Mouse (Mus musculus): ENCODE measurements at regions not wholly inside any gene's neighbourhood (a gene's known extent, or its start where the extent isn't known, plus 50 kb on each side); places are given as distances from the start of the nearest gene placed in this dataset.

DNA sequence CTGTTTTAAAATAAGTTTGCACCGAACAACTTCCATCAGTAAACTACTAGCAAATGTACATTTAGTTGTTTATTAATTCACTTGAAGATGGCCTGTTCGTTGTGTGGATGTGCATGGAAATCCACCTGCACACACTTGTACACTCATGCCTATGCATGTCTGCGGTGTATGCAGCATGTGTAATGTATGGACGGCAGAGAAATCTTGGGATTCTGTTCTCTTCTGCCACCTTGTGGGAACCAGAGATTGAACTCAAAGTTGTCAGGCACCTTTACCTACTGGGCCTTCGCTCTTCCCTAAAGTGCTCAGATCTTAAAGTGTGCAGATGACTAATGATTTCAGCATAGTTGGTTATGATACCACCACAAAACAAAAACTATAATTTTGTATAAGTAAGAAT lies 137.4 kb downstream of the Kitl start:
- DNase-seq, result no peak
- intact Hi-C loops (cut with DNase I), result loop anchor here (5.0 kb wide), 1 partner anchor 511 kb away; no protein-coding TSS in a partner anchor

DNA sequence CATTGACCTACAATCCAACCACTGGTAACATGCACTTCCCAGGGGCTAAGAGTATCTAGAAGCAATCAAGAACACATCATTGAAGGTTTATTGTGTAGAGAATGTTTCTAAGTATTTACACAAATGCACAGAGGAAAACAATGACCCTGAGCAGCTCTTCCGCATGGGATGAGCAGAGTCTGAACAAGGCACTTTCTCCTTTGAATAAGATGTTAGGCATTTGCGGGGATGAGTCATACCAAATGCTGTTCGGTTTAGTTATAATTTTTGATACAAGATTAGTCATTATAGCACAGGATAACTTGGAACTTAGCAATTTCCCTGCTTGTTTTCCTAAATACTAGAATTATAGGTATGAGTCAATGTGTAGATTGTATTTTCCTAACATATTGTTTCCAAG lies 137.9 kb downstream of the Kitl start:
- intact Hi-C loops (cut with DNase I), result loop anchor here (5.0 kb wide), 1 partner anchor 511 kb away; no protein-coding TSS in a partner anchor
- DNase-seq, result no peak

DNA sequence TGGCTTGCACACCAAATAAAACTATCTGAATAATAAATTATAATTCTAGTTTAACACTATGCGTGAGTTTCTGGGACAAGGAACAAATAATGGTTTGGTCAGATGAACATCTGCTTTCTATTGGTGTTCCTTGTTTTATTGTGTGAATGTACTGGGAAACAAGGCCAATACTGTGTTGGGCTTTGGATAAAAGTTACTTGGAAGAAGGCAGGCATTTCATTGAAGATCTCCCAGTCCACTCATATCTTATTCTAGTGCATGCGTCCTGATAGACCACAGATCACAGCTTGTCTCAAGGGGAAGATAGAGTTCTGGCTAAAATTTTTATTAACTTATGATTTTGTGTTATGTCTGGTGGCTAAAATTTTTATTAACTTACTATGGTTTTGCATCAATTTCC lies 140.1 kb downstream of the Kitl start:
- no peak for DNase-seq
- intact Hi-C loops (cut with DNase I), result no loop called here

DNA sequence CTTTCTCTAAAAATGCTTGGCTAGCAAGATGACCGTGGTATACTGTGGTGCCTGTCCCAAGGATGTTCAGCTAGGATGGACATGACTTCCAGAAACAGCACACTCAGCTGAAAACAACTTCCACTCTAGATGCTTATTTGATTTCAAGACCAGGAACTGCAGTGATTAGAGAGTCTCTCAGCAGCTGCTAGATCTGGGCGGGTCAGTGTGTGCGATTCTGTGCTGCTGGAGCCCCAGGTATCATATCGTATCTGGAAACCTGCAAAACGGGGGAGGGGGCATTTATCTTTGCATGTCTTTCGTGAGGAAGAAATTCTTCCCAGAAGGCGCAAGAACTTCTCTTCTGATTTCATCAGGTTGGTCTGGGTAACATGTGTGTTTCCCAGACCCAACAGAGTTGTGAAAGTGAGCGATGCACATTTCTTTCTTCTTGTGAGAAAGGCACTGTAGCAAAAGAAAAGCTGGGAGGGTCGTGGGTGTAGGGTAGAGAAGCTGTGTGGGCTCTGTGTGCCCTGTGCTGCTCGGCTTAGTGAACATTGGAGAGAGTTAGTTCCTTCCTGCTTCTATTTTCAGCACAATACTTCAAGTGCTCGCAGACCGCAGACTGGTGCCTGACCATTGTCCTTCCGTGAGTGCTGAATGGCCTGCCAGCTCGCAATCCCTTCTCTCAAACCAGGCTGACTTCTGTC lies 144.6 kb downstream of the Kitl start:
- peak; percentile 27 to 54 for DNase-seq
- intact Hi-C loops (cut with DNase I), result loop anchor here (2.0 to 10.0 kb wide), 4 partner anchors 143 to 483 kb away; partner anchors contain the start of gene Csl

DNA sequence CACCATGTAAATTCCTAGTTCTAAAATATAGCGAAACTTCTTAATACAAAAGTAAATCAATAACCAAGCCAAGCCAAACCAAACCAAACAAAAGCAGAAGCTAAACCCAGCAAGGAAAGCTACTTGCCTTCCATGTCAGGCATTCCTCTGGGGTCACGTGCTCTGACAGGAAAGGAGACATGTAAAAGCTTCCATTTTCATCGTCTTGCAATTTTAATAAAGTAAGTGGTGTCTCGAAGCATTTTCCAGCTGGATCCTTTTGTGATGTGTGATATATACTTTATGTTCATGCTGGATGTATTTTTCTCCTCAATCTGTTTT lies 145.1 kb downstream of the Kitl start:
- intact Hi-C loops (cut with DNase I), result loop anchor here (2.0 to 10.0 kb wide), 4 partner anchors 144 to 483 kb away; partner anchors contain the start of gene Csl
- no peak for DNase-seq

DNA sequence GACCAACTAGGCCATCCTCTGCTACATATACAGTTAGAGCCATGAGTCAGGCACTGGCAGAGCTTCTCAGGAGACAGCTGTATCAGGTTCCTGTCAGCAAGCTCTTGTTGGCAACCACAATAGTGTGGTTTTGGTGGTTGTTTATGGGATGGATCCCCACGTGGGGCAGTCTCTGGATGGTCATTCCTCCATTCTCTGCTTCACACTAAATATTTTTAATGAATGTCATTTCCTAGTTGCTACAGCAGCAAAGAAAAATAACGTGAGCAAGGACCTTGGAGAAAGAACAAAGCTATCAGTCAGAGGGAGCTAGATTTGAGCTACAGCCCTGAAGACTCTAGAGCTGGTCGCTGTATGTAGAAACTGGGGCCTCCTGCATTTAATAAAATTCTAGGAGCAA lies 145.7 kb downstream of the Kitl start:
- intact Hi-C loops (cut with DNase I), result loop anchor here (2.0 to 10.0 kb wide), 4 partner anchors 144 to 484 kb away; partner anchors contain the start of gene Csl
- no peak for DNase-seq

DNA sequence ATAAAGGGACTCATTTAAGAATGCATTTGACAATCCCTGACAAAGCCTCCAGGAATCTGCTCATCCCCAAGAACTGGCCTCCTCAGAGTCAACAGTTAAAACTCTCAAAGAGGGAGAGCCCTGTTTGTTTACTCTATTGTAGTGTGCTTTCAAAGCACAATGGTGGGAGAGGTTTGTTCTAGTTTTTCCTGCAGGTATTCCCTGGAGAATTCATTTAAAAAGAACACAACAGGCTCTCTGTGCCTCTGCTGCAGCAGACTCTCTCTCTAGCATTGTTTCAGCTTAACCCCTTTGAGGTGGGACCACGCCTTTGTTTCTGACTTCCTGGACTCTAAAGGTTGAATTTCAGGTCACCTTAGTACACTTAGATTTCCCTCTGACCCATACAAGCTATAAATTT lies 149.1 kb downstream of the Kitl start:
- intact Hi-C loops (cut with DNase I), result loop anchor here (5.0 to 10.0 kb wide), 3 partner anchors 322 to 487 kb away; partner anchors contain the start of gene Csl
- no peak for DNase-seq

DNA sequence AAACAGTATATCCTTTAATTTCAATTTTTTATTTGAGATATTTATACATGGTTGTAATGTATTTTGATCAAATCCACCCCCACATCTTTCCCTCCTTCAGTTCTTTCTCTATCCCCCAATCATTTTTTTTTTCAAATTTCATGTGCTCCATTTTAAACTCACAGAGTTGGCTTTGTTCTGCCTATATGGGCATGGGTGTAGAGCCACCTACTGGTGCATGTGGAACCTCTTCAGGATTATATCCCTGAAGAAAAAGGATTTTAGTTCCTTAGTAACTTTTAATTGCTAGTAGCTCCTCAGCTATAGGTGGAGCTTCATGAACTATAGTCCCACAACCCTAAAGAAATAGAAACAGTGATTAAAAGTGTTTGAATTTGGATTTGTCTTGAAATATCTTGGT lies 155.4 kb downstream of the Kitl start:
- DNase-seq, result peak in 1 of 2 experiments; percentile 19
- intact Hi-C loops (cut with DNase I), result loop anchor here (1.0 to 5.0 kb wide), 2 partner anchors 69 to 530 kb away; no protein-coding TSS in a partner anchor

DNA sequence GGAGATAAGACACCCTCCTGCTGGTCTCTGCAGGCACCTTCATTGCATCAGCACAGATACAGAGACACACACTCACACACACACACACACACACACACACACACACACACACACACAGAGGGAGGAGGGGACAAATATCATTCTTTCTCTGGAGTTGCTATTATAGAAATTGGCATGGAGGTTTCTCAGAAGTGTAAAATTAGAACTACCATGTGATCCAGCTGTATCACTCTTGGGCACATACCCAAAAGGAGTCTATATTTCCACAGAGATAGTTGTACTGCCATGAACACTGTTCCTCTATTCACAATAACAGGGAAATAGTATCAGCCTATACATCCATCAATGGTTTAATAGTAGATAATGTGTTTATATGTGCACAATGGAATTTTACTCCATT lies 137.8 kb upstream of the Gm4301 start:
- intact Hi-C loops (cut with DNase I), result no loop called here

DNA sequence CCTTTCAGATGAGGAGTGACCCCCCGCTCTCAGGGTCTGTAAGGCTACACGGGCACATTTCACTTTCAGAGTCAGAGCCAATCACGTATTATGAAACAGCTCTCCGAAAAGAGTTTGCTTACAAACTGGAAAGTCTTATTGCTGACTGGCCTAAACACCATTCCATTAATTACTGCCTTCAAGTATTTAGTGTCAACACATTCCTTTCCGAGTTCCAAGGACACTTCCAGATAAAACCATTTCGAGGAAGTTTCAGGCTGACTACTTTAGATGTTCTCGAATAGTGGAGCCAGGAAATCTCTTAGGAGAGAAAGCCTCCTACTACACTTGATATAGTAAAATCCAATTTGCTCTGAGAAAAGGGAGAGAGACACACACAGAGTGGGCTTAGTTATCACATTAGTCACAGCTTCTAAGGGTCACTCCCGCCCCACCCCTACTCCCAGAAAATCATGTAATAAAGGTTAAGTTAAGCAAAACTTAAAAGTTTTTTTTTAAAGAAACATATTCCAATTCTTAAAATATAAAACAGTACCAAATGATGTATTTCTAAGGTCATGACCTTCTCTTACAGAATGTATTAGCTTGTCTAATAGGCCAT lies 136.3 kb upstream of the Gm4301 start:
- intact Hi-C loops (cut with DNase I), result no loop called here
- DNase-seq, result no peak

More for the DNA sequence above, 137.8 kb upstream of the Gm4301 start:
- no peak for DNase-seq

DNA sequence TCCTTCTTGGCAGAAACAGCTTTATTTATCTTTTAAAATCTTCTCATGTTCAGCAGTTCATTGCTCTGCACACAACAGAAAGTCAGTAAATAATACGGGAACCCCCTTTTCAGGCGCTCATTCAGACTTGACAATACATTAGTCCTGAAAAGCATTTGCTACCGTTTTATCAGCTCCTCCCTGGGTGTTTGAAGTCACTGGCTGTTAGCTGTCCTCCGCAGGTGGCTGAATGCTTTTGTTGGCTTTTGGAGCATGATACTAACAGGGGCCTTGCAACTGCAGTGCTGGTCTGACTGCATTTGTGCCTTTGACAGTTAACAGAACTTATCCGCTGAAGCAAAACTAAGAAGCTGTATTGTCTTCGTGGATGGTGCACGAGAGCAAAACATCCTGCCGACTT lies 135.0 kb upstream of the Gm4301 start:
- no peak for DNase-seq
- intact Hi-C loops (cut with DNase I), result no loop called here

DNA sequence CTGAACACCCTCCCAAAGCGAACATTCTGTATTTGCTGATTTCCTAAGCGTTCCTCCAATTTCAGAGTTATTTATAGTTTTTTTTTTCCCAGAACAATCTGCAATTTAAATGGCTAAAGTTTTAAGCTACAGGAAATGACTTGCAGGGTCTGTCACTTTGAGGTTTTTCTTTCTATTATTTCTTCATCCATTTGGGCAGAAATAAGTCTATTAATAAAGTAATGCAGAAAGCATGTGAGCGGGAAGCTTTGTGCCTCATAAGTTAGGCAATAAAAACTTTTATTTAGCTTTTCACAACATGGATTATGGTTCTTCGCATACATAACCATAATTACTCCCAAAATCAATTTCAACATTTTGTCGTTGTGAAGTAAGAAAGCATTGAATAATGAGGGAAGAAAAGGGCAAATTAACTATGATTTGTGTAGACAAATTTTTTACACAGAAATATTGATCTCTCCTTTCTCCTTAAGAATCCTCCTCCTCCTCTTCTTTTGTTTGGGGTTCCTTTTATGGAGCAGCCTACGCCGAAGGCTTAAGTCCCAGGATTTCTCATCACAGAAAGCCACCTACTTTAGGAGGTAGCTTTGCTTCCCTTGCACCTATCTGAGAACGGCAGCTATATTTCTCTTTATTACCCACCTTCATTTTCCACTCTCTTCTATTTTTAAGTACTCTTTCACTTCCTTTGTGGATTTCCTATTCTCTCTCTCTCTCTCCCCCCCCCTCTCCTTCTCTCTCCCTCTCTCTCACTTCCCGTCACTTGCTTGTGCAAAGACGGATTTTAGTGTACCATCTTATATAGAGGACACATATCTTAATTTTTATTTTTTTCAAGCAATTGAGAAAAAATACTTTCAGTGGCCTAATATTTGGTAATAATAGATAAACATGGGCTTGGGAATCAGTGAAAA lies 128.6 kb upstream of the Gm4301 start:
- no peak for DNase-seq
- intact Hi-C loops (cut with DNase I), result no loop called here

DNA sequence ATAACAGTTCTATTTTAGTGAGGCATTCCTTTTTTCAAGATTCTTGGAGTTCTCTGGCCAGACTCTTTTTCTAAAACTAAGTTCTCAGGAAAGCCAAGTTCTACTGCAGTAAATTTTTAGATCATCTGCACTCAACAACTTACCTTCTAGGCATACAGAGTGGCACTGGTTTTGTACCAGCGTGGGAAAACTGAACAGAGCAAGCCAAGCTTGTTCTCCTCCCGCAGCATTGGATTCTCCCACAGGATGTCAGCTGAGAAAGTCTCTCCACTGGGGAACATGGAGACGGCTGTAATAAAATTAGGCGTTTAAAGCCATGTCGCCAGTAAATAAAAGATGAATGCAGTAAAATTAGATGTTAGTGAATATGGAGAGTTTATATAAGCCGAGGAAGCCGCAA lies 124.8 kb upstream of the Gm4301 start:
- intact Hi-C loops (cut with DNase I), result no loop called here
- no peak for DNase-seq

DNA sequence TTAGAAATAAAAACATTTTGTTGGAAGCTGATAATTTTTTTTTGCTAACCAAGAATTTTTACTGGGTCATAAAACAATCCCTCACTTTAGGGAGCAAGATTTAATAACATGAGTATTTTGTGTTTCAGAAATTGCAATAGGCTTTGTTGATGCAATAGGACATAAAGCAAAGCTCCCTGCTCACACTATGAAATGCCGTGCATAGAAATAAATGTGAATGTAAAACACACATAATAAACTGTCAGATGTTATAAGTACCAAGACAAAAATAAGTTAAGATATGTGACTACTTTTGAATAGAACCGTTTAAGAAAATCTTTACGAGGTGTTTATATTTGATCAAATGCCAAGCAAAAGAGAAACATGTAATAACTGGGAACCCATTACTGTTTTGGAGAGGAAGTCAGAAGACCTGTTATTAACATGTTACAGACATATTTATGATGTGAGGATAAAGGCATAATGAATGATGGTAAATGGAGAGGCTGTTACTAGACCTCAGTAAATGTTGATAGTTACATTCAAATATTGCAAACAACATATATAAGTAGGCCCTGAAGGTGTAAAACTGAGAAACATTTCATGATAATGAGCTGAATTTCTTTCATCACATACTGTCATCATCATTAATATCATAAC lies 110.9 kb upstream of the Gm4301 start:
- DNase-seq, result no peak
- intact Hi-C loops (cut with DNase I), result no loop called here

DNA sequence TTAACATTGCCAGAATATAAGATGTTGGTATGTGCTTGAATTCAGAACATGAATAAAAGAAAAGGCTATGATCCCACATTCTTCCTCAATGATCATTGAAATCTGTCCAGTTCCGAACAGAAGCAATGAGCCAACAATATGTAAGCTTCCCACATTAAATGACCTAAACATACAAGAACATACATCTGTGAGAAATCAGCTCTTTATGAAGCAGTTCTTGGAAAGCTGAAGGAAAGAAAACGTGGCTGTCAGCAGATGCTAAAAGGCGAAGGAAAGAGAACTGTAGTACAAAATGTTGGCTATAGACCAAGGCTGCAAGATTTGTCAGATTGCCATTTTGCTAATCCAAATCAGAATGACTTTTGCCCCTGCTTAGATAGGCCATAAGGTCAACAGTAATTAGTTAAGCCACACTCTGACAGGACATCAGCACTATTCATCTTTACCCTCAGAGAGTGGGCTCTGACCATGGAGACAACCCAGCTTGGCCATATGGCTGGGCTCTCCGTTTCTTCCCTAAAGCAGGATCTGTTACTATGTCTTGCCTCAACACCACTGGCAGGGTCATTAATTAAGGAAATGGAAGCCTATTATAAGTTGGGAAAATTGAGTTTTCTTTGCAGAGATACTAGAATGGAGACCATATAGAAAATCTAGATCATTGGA lies 76.1 kb upstream of the Gm4301 start:
- no peak for DNase-seq
- intact Hi-C loops (cut with DNase I), result no loop called here

DNA sequence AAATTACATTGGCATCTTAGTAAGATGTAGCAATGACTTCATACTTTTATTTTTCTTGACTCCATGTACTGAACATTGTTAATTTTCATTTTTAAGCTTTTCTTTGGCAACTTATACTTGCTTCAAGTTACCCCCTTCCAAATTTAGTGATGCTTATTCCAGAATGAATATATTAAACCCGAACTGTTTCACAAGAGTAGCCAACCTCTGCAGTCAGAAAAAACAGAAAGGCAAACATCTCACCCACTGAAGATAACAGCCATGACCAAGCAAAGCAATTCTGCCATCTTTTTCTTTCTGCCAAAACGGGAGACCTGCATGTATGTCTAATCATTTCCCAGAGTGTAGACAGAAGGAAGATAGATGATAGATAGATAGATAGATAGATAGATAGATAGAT lies 72.0 kb upstream of the Gm4301 start:
- intact Hi-C loops (cut with DNase I), result no loop called here
- DNase-seq, result no peak

DNA sequence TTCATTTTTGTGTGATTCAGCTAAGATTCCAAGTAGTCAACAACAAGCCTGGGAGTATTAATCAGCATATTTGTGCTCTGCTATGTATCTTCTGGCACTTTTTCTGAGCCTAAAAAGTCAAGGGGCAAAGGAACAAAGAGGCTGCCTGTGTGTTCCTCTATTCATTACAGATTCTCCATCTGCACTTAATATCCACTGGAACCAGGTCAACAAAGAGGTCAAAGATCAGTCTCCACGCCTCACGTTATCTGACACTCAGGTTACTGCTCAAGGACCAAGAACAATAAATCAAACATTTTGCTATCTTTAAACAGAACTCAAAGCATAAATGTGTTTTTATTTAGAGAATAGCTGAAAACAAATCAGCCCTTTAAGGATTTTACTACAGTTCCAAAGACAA lies 71.4 kb upstream of the Gm4301 start:
- intact Hi-C loops (cut with DNase I), result no loop called here
- DNase-seq, result no peak

DNA sequence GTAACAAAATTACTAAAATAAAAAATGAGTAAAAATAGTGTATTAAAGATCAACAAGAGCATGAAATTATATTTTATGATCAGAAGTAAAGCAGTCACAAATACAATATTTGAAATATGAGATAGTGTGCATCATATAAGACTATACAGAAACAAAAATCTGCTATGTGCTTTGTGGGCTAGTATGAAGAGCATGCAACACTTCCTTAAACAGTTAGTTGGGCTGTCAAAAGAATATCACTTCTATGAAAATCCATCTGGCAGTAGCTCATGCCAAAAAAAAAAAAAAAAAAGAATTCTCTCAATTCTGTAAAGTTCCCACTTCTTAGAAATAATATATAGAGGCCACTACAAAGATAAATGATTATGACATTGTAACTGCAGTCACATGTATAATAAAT lies 53.0 kb upstream of the Gm4301 start:
- intact Hi-C loops (cut with DNase I), result loop anchor here (5.0 kb wide), 1 partner anchor 150 kb away; no protein-coding TSS in a partner anchor
- DNase-seq, result no peak
